Mouse (Mus musculus): Measurements from ENCODE around the gene Snrnp48. TPM values are rescaled to one million over a fixed set of nuclear protein-coding genes. Genes with fewer than 3 reads are reported as not detected.

Gene Snrnp48
- 32.9 and 39.3 TPM in 2 replicates for polyA plus RNA-seq (2015; fragmentation: Nextera tagmentation; extraction: Ambion mirVana)

GRCm38 (mm10) chr13:38204702-38205482 lies at the start of gene Snrnp48:
Snrnp48 (plus strand) TSS chr13:38204938.
- peaks cover 3% of the 10 kb centered on the region for H3K36me3 ChIP-seq
- peak within 1 kb of the TSS; percentile 64 for H3K4me3 ChIP-seq (replicated peaks)
- peak within 1 kb of the TSS; percentile 60 for H3K9ac ChIP-seq
- H3K27me3 ChIP-seq, result no peaks in the 10 kb centered on the region
- H3K4me1 ChIP-seq, result peaks cover 10% of the 10 kb centered on the region
- ATAC-seq (ENCODE audit: insufficient number of reproducible peaks, low FRiP score, low TSS enrichment, low read depth), result peak; percentile 96
- no peaks in the 10 kb centered on the region for H3K9me3 ChIP-seq (replicated peaks)
- WGBS, result under 1% methylated on average over 59 of the region's 59 CpGs
- H3K4me2 ChIP-seq (replicated peaks), result peak within 1 kb of the TSS; percentile 63
- H3K27ac ChIP-seq (replicated peaks), result peak within 1 kb of the TSS; percentile 84

- Histone ChIP-seq H3K36me3 (no peaks in the 10 kb centered on the region), H3K27me3 (peaks cover 30% of the 10 kb centered on the region), H3K4me3 (replicated peaks) (no peak overlapping the region), H3K9me3 (replicated peaks) (no peaks in the 10 kb centered on the region), H3K4me2 (replicated peaks) (peak overlapping the region; percentile 29; the same call in 1 of the 2 replicates), H3K9ac (no peak overlapping the region), H3K4me1 (peaks cover 28% of the 10 kb centered on the region), H3K27ac (replicated peaks) (0 out of 2 replicates have a peak overlapping the region, but pooled peaks have one; percentile 1)
- ATAC-seq (ENCODE audit: insufficient number of reproducible peaks, low FRiP score, low TSS enrichment, low read depth), result no peak
- 3% methylated on average over 2 of the region's 2 CpGs for WGBS
Observed at GRCm38 (mm10) chr13:38155523-38155922, 49.2 kb upstream of the Snrnp48 start.

GRCm38 (mm10) chr13:38157635-38158034 lies 47.1 kb upstream of the Snrnp48 start:
- no peak overlapping the region for H3K9ac ChIP-seq
- peaks cover 10% of the 10 kb centered on the region for H3K4me1 ChIP-seq
- WGBS, result 16% methylated on average over 6 of the region's 6 CpGs
- H3K4me2 ChIP-seq (replicated peaks), result no peak overlapping the region
- H3K4me3 ChIP-seq (replicated peaks), result no peak overlapping the region
- H3K27ac ChIP-seq (replicated peaks), result peak overlapping the region; percentile 48; the same call in 1 of the 2 replicates
- no peak for ATAC-seq (ENCODE audit: insufficient number of reproducible peaks, low FRiP score, low TSS enrichment, low read depth)
- H3K27me3 ChIP-seq, result peaks cover 10% of the 10 kb centered on the region; the same call in 1 of the 2 replicates
- H3K9me3 ChIP-seq (replicated peaks), result no peaks in the 10 kb centered on the region
- H3K36me3 ChIP-seq, result no peaks in the 10 kb centered on the region

DNA sequence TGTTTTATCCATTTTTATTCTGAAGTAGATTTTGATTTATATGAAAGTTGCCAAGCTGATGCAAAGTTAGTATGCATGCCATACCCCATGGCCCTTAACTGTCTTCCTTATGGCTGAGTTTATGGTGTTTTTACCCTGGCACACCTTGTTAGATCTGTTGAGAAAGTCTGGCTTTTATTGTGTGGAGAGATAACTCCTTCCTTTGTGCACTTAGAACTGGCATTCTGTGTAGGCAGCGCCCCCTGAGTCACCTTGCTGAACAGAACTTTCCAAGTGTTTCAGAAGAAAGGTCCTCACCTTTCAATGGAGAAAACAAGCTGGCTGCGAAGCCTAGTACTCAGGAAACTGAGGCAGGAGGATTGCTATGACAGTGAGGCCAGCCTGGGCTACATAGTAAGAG lies 42.7 kb upstream of the Snrnp48 start:
- Histone ChIP-seq H3K4me3 (replicated peaks) (no peak overlapping the region), H3K27ac (replicated peaks) (peak overlapping the region; percentile 76), H3K9me3 (replicated peaks) (no peaks in the 10 kb centered on the region), H3K36me3 (no peaks in the 10 kb centered on the region), H3K4me1 (peaks cover 9% of the 10 kb centered on the region; the same call in 1 of the 2 replicates), H3K9ac (no peak overlapping the region), H3K27me3 (peaks cover 3% of the 10 kb centered on the region; the same call in 1 of the 2 replicates), H3K4me2 (replicated peaks) (no peak overlapping the region)
- ATAC-seq (ENCODE audit: insufficient number of reproducible peaks, low FRiP score, low TSS enrichment, low read depth), result no peak
- WGBS, result 68% methylated on average over 2 of the region's 2 CpGs

DNA sequence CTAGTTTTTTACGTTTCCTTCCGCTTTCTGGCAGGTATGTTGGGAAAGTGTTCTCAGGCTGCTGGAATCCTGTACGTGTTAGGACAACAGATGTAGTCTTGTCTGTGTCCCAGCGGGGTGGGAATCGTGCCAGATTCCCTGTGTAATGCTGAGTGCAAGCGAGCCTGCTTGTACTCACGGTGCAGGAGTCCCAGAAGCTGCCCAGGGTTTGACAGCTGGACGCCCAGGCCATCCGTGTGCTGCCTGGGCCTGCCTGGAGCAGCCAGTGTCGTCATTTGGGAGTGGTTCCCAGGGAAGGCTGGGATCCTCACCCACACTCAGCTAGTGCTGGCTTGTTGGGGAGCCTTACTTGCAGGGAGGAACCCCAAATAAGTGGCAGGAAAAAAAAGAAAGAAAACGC lies 42.1 kb upstream of the Snrnp48 start:
- Histone ChIP-seq H3K4me1 (peaks cover 8% of the 10 kb centered on the region; the same call in 1 of the 2 replicates), H3K9me3 (replicated peaks) (no peaks in the 10 kb centered on the region), H3K36me3 (no peaks in the 10 kb centered on the region), H3K4me3 (replicated peaks) (no peak overlapping the region), H3K9ac (no peak overlapping the region), H3K27me3 (peaks cover 2% of the 10 kb centered on the region; the same call in 1 of the 2 replicates), H3K4me2 (replicated peaks) (no peak overlapping the region), H3K27ac (replicated peaks) (peak overlapping the region; percentile 76; the same call in 1 of the 2 replicates)
- ATAC-seq (ENCODE audit: insufficient number of reproducible peaks, low FRiP score, low TSS enrichment, low read depth), result peak; percentile 89
- WGBS, result 25% methylated on average over 11 of the region's 11 CpGs

DNA sequence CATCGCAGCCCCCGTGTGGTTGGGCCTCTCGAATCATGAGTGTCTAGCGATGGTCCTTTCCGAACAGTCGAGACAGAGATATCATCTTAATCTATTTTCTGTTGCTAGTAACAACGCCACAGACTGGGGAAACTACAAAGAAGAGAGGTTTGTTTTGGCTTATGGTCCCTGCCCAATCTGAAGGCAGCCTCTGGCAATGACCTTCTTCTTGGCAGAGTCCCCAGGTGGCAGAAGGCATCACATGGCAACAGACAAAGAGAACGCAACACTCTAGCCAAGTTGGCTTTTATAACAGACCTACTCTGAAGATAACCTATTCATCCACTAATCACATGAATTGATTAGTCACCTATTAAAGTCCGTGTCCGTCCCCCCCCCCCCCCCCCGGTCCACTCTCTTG lies 39.8 kb upstream of the Snrnp48 start:
- Histone ChIP-seq H3K9ac (no peak overlapping the region), H3K27me3 (no peaks in the 10 kb centered on the region), H3K4me3 (replicated peaks) (no peak overlapping the region), H3K36me3 (no peaks in the 10 kb centered on the region), H3K9me3 (replicated peaks) (no peaks in the 10 kb centered on the region), H3K4me2 (replicated peaks) (no peak overlapping the region), H3K27ac (replicated peaks) (no peak overlapping the region), H3K4me1 (peaks cover 6% of the 10 kb centered on the region; the same call in 1 of the 2 replicates)
- 74% methylated on average over 10 of the region's 11 CpGs for WGBS
- no peak for ATAC-seq (ENCODE audit: insufficient number of reproducible peaks, low FRiP score, low TSS enrichment, low read depth)

DNA sequence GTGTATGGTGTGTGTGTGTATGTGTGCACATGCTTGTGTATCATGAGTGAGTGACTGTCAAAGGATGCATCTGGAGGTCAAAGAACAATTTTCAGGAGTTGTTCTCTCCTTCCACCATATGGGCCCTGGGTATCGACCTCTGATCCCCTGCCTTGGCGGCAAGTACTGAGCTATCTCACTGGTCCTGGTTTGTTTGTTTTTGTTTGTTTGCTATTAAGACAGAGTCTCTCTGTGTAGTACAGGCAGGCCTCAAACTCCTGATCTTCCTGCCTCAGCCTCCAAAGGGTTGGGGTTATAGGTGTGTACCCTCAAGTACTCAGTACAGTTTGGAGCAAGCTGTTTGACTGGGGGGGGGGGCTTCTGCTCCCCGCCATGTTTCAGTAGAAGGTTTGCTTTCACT lies 37.7 kb upstream of the Snrnp48 start:
- H3K4me2 ChIP-seq (replicated peaks), result no peak overlapping the region
- no peaks in the 10 kb centered on the region for H3K36me3 ChIP-seq
- H3K9ac ChIP-seq, result no peak overlapping the region
- 75% methylated on average over 3 of the region's 3 CpGs for WGBS
- H3K4me1 ChIP-seq, result peaks cover 6% of the 10 kb centered on the region; the same call in 1 of the 2 replicates
- H3K9me3 ChIP-seq (replicated peaks), result no peaks in the 10 kb centered on the region
- H3K4me3 ChIP-seq (replicated peaks), result no peak overlapping the region
- no peak overlapping the region for H3K27ac ChIP-seq (replicated peaks)
- ATAC-seq (ENCODE audit: insufficient number of reproducible peaks, low FRiP score, low TSS enrichment, low read depth), result no peak
- no peaks in the 10 kb centered on the region for H3K27me3 ChIP-seq

GRCm38 (mm10) chr13:38170707-38171144 lies 34.0 kb upstream of the Snrnp48 start:
- Histone ChIP-seq H3K27ac (replicated peaks) (no peak overlapping the region), H3K4me1 (no peaks in the 10 kb centered on the region), H3K9me3 (replicated peaks) (no peaks in the 10 kb centered on the region), H3K4me3 (replicated peaks) (no peak overlapping the region), H3K36me3 (no peaks in the 10 kb centered on the region), H3K9ac (no peak overlapping the region), H3K27me3 (no peaks in the 10 kb centered on the region), H3K4me2 (replicated peaks) (no peak overlapping the region)
- WGBS, result 43% methylated on average over 4 of the region's 4 CpGs
- no peak for ATAC-seq (ENCODE audit: insufficient number of reproducible peaks, low FRiP score, low TSS enrichment, low read depth)

GRCm38 (mm10) chr13:38193406-38193805 lies 11.3 kb upstream of the Snrnp48 start:
- Histone ChIP-seq H3K4me2 (replicated peaks) (no peak overlapping the region), H3K9me3 (replicated peaks) (peaks cover 21% of the 10 kb centered on the region), H3K4me1 (no peaks in the 10 kb centered on the region), H3K4me3 (replicated peaks) (no peak overlapping the region), H3K9ac (no peak overlapping the region), H3K27ac (replicated peaks) (no peak overlapping the region), H3K36me3 (peaks cover 62% of the 10 kb centered on the region), H3K27me3 (no peaks in the 10 kb centered on the region)
- ATAC-seq (ENCODE audit: insufficient number of reproducible peaks, low FRiP score, low TSS enrichment, low read depth), result no peak
- 85% methylated on average over 10 of the region's 10 CpGs for WGBS

- Histone ChIP-seq H3K9ac (no peak overlapping the region), H3K36me3 (peaks cover 13% of the 10 kb centered on the region), H3K9me3 (replicated peaks) (peaks cover 10% of the 10 kb centered on the region), H3K4me2 (replicated peaks) (no peak overlapping the region), H3K27me3 (no peaks in the 10 kb centered on the region), H3K27ac (replicated peaks) (no peak overlapping the region), H3K4me3 (replicated peaks) (no peak overlapping the region), H3K4me1 (peaks cover 9% of the 10 kb centered on the region)
- ATAC-seq (ENCODE audit: insufficient number of reproducible peaks, low FRiP score, low TSS enrichment, low read depth), result no peak
- WGBS, result 76% methylated on average over 6 of the region's 6 CpGs
Observed at GRCm38 (mm10) chr13:38201413-38201812, 3.3 kb upstream of the Snrnp48 start.

DNA sequence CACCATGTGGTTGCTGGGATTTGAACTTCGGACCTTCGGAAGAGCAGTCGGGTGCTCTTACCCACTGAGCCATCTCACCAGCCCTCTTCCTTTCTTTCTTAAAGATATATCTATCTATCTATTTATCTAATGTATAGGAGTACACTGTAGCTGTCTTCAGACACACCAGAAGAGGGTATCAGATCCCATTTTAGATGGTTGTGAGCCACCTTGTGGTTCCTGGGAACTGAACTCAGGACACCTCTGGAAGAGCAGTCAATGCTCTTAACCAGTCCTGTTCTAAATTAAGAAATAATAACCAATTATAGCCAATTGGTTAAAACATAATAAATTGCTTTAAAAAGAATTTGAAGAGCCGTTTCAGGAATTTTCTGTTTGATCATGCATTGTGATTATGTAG lies 567 bp upstream of the Snrnp48 start:
- H3K9ac ChIP-seq, result no peak overlapping the region

More for the DNA sequence above, 567 bp upstream of the Snrnp48 start:
- 55% methylated on average over 4 of the region's 4 CpGs for WGBS
- no peaks in the 10 kb centered on the region for H3K9me3 ChIP-seq (replicated peaks)
- H3K27ac ChIP-seq (replicated peaks), result no peak overlapping the region
- H3K27me3 ChIP-seq, result no peaks in the 10 kb centered on the region
- peaks cover 2% of the 10 kb centered on the region; the same call in 1 of the 2 replicates for H3K36me3 ChIP-seq
- no peak for ATAC-seq (ENCODE audit: insufficient number of reproducible peaks, low FRiP score, low TSS enrichment, low read depth)
- H3K4me1 ChIP-seq, result peaks cover 10% of the 10 kb centered on the region
- H3K4me3 ChIP-seq (replicated peaks), result peak overlapping the region; percentile 64
- H3K4me2 ChIP-seq (replicated peaks), result peak overlapping the region; percentile 63
